Mouse (Mus musculus) intestine, embryonic 16.5 days (tissue): ENCODE data around the gene Mettl27. TPM values are rescaled to one million over a fixed set of nuclear protein-coding genes. Genes with fewer than 3 reads are reported as not detected.
A peak's percentile ranks its signal among the peaks of the same experiment; 100 is the strongest.
"Not testable (repeated sequence)": the region's sequence is repeated elsewhere in the genome, so short reads cannot be mapped to it uniquely, and the experiment has no call there.

Experiments used
- ATAC-seq: fragments of 200-750 bp; cut with Nextera tagmentation; 2 replicates; pipeline ENCODE4 v1.8.0; 2017; ENCODE audit warnings: moderate TSS enrichment, moderate library complexity
- H3K27ac ChIP-seq: fragments of 300-500 bp; sonication (generic); 2 replicates; pipeline ENCODE4 v1.5.1; 2014; ENCODE audit warnings: mild to moderate bottlenecking, low read length
- H3K27me3 ChIP-seq: fragments of 300-500 bp; sonication (generic); replicated peaks from 2 replicates; pipeline ENCODE4 v1.6.1; 2014; ENCODE audit warnings: low read length, control low read depth, mixed read lengths; ENCODE audit not compliant: control insufficient read depth, insufficient read depth
- H3K36me3 ChIP-seq: fragments of 300-500 bp; sonication (generic); 2 replicates; pipeline ENCODE4 v1.6.1; 2014; ENCODE audit warnings: low read length, control low read depth; ENCODE audit not compliant: control insufficient read depth, insufficient read depth
- H3K4me1 ChIP-seq: fragments of 300-500 bp; sonication (generic); 2 replicates; pipeline ENCODE4 v1.6.1; 2014; ENCODE audit warnings: low read length, control low read depth, mixed read lengths; ENCODE audit not compliant: control insufficient read depth, insufficient read depth
- H3K4me2 ChIP-seq: fragments of 300-500 bp; sonication (generic); 2 replicates; pipeline ENCODE4 v1.6.1; 2014; ENCODE audit warnings: low read depth, low read length, control low read depth
- H3K4me3 ChIP-seq: fragments of 300-500 bp; sonication (generic); 2 replicates; pipeline ENCODE4 v1.5.1; 2014; ENCODE audit warnings: mild to moderate bottlenecking, low read length
- H3K9ac ChIP-seq: fragments of 300-500 bp; sonication (generic); 2 replicates; pipeline ENCODE4 v1.6.1; 2014; ENCODE audit warnings: low read depth, low read length
- H3K9me3 ChIP-seq: fragments of 300-500 bp; sonication (generic); 2 replicates; pipeline ENCODE4 v1.6.1; 2016; ENCODE audit warnings: low read length, control low read depth; ENCODE audit not compliant: control insufficient read depth
- WGBS: fragments of 180-500 bp; shearing (Covaris S2); extraction: QIAGEN DNeasy Blood & Tissue Kit; methylation state at CpG from one replicate; pipeline ENCODE4 v1.1.7; 2014; 5-methylcytosine and 5-hydroxymethylcytosine counted together
- polyA plus RNA-seq: library from polyadenylated mRNA; unstranded; fragments of >200 nt; fragmentation: Nextera tagmentation; extraction: Ambion mirVana; gene quantifications from 2 replicates; pipeline ENCODE4 v1.2.1, GENCODE M21; 2015

The Mettl27 gene
- polyA plus RNA-seq, 1 experiment from 2014 or later: 27.2 TPM

- H3K4me1 ChIP-seq: peaks cover 10% of the 10 kb centered on the region
- no peaks in the 10 kb centered on the region for H3K36me3 ChIP-seq
- ATAC-seq: no peak
- H3K9me3 ChIP-seq: no peaks in the 10 kb centered on the region
- H3K27me3 ChIP-seq: no peaks in the 10 kb centered on the region
- 67% methylated on average over 2 of the region's 2 CpGs for WGBS
- no peak overlapping the region for H3K4me2 ChIP-seq
- no peak overlapping the region for H3K4me3 ChIP-seq
- H3K9ac ChIP-seq: no peak overlapping the region
- no peak overlapping the region for H3K27ac ChIP-seq
Measured at GRCm38 (mm10) chr5:134960430-134960829, 28.3 kb downstream of the Mettl27 start.

DNA sequence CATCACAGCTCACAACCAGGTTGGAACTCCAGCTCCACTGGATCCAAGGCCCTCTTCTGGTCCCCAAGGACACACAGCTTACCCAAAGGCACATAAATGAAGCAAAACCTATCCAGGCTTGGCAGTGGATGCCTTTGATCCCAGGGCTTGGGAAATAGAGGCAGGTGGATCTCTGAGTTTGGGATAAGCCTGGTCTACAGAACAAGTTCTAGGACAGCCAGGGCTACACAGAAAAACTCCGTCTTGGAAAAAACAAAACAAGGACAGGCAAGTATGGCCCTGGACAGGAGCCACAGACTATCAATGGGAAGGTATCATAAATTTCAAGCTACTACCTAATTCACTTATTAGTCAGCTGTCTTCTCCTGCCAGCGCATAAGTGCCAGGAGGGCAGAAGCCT lies 29.4 kb downstream of the Mettl27 start:
- no peak for ATAC-seq
- H3K27me3 ChIP-seq: no peaks in the 10 kb centered on the region
- H3K36me3 ChIP-seq: no peaks in the 10 kb centered on the region
- no peak overlapping the region for H3K4me2 ChIP-seq
- no peak overlapping the region for H3K4me3 ChIP-seq
- H3K4me1 ChIP-seq: peaks cover 12% of the 10 kb centered on the region
- H3K9ac ChIP-seq: no peak overlapping the region
- 88% methylated on average over 2 of the region's 2 CpGs for WGBS
- no peaks in the 10 kb centered on the region for H3K9me3 ChIP-seq
- peak overlapping the region; percentile 28; the same call in 1 of the 2 replicates for H3K27ac ChIP-seq

DNA sequence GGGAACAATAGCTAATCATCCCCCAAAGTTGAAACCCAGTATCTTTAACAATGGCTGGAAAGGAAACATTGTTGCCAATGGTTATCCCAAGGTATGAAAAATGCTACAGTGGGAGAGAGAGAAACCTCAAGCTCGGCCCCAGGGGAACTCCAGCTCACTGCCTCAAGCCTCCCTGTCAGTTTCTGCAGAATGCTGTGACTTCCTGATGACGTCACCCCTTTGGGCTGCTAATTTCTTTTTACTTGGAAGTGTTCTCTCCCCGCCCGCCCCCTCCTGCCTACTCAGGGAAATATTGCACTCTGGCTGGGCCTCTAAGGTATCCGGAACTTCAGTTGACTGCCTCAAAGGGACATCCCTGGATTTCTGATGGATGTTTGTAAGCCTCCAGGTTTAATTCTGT lies 31.4 kb downstream of the Mettl27 start:
- Histone ChIP-seq H3K4me2 (no peak overlapping the region), H3K9ac (no peak overlapping the region; the same call in 1 of the 2 replicates), H3K4me1 (peaks cover 19% of the 10 kb centered on the region), H3K36me3 (no peaks in the 10 kb centered on the region), H3K27ac (no peak overlapping the region), H3K9me3 (no peaks in the 10 kb centered on the region), H3K27me3 (no peaks in the 10 kb centered on the region), H3K4me3 (no peak overlapping the region)
- no peak for ATAC-seq
- 18% methylated on average over 5 of the region's 5 CpGs for WGBS

- peaks cover 19% of the 10 kb centered on the region for H3K4me1 ChIP-seq
- H3K36me3 ChIP-seq, H3K4me3 ChIP-seq, H3K9ac ChIP-seq, H3K9me3 ChIP-seq, H3K4me2 ChIP-seq, H3K27me3 ChIP-seq, ATAC-seq, H3K27ac ChIP-seq: not testable (repeated sequence)
Measured at GRCm38 (mm10) chr5:134964655-134965054, 32.5 kb downstream of the Mettl27 start.

DNA sequence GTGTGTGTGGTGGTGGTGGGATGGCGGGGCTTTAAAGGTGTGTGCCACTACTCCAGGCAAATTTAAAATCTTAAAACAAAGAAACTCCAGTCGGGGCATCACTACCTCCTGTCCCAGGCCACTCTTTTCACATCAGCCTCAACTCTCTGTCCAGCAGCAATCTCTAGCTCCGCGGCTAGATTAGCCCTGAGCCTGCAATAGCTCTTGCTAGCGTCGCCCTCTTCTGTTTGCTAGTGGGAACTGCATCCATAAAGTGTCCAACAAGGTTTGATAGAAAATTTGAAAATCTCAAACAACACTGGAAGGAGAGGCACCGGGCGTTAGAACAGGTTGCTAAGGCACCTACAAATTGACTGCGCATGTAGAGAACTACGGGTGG lies 33.3 kb downstream of the Mettl27 start:
- 0 out of 2 replicates have a peak, but pooled peaks have one; percentile 14 for ATAC-seq
- peak overlapping the region; percentile 88 for H3K27ac ChIP-seq
- no peaks in the 10 kb centered on the region for H3K36me3 ChIP-seq
- peaks cover 19% of the 10 kb centered on the region for H3K4me1 ChIP-seq
- peak overlapping the region; percentile 57 for H3K9ac ChIP-seq
- no peaks in the 10 kb centered on the region for H3K27me3 ChIP-seq
- 6% methylated on average over 10 of the region's 10 CpGs for WGBS
- peak overlapping the region; percentile 46 for H3K4me2 ChIP-seq
- H3K9me3 ChIP-seq: no peaks in the 10 kb centered on the region
- peak overlapping the region; percentile 36 for H3K4me3 ChIP-seq

DNA sequence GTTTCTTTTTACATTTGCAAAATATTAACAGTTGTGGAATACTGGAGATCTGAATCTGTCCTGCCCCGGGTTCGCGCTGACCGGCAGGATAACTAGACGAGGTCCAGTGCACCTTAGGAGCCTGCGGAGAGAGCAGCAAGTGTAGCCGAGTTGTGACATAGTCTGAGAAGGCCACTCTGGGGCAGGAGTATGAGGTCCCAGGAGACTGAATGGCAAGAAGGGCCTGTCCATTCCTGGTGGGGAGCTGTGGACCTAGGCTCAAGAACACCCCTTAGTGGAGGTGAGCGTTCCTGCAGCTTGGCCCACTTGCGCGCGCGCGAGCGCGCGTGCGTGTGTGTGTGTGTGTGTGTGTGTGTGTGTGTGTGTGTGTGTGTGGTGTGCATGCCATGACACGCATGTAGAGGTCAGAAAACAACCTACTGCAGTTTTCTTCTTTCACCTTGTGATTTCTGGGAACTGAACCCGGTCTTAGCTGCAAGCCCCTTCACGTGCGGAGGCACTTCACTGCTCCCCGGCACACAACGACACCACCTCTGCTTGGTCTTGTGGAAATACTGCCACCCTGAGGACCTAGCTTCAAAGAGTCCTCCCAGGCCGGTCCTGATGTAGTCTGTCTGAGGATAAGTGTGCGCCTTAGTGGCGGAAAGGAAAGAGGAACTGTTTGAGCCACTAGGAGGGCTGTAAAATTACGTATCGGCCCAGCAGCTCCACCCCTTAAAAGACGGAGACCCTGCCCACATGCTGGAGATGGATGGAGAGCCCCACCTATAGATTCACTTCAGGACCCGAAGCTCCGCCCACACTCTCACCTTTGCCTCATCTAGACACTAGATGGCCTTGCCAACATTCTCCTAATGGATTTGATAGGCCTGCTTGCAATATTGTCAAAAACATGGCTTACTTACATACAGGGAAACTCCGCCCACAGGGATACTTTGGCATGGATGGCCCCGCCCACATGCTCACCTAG lies 34.0 kb downstream of the Mettl27 start:
- Histone ChIP-seq H3K9ac (peak overlapping the region; percentile 57), H3K4me3 (peak overlapping the region; percentile 36), H3K27ac (peak overlapping the region; percentile 99), H3K36me3 (no peaks in the 10 kb centered on the region), H3K4me2 (peak overlapping the region; percentile 46), H3K4me1 (peaks cover 16% of the 10 kb centered on the region), H3K9me3 (no peaks in the 10 kb centered on the region), H3K27me3 (no peaks in the 10 kb centered on the region)
- 3% methylated on average over 33 of the region's 33 CpGs for WGBS
- ATAC-seq: peak; percentile 88

- H3K9me3 ChIP-seq: no peaks in the 10 kb centered on the region
- H3K4me3 ChIP-seq: no peak overlapping the region
- peak; percentile 59 for ATAC-seq
- H3K27ac ChIP-seq: peak overlapping the region; percentile 99
- no peaks in the 10 kb centered on the region for H3K36me3 ChIP-seq
- peaks cover 13% of the 10 kb centered on the region; the same call in 1 of the 2 replicates for H3K4me1 ChIP-seq
- H3K9ac ChIP-seq: peak overlapping the region; percentile 56
- WGBS: 49% methylated on average over 20 of the region's 20 CpGs
- 0 out of 2 replicates have a peak overlapping the region, but pooled peaks have one; percentile 37 for H3K4me2 ChIP-seq
- H3K27me3 ChIP-seq: no peaks in the 10 kb centered on the region
Measured at GRCm38 (mm10) chr5:134967164-134967944, 35.2 kb downstream of the Mettl27 start.

- ATAC-seq: no peak
- Histone ChIP-seq H3K36me3 (no peaks in the 10 kb centered on the region), H3K9ac (no peak overlapping the region), H3K27me3 (no peaks in the 10 kb centered on the region), H3K27ac (no peak overlapping the region), H3K9me3 (no peaks in the 10 kb centered on the region), H3K4me1 (peaks cover 13% of the 10 kb centered on the region; the same call in 1 of the 2 replicates), H3K4me3 (no peak overlapping the region), H3K4me2 (no peak overlapping the region)
- 46% methylated on average over 8 of the region's 8 CpGs for WGBS
Measured at GRCm38 (mm10) chr5:134970671-134971070, 38.5 kb downstream of the Mettl27 start.

DNA sequence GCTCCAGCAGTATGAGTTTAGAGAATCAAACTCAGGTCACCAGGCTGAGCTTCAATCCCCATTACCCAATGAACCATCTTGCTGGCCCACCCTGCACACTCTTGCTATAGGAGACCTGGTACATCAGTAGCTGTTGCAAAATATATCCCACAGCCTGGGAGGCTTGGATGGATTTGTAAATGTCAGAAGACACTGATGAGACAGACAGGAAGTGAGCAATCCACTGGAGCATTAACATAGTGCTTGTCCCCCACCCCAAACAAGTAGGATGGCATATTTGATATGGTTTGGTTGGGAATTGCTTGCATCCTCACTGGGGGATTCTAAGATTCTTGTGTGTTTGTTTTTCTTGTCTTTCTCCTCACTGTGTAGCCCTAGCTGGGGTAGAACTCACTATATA lies 40.9 kb downstream of the Mettl27 start:
- no peaks in the 10 kb centered on the region for H3K9me3 ChIP-seq
- H3K4me1 ChIP-seq: peaks cover 6% of the 10 kb centered on the region; the same call in 1 of the 2 replicates
- H3K27ac ChIP-seq: no peak overlapping the region
- no peak overlapping the region for H3K9ac ChIP-seq
- H3K27me3 ChIP-seq: no peaks in the 10 kb centered on the region
- H3K4me3 ChIP-seq: no peak overlapping the region
- no peaks in the 10 kb centered on the region for H3K36me3 ChIP-seq
- no peak overlapping the region for H3K4me2 ChIP-seq
- no peak for ATAC-seq
